Mouse (Mus musculus) CH12.LX (cell line): ENCODE data around the gene Gm28053. TPM values are rescaled to one million over a fixed set of nuclear protein-coding genes. Genes with fewer than 3 reads are reported as not detected.

ENCODE experiments used
- DNase-seq: peaks from one replicate; pipeline ENCODE4 v3.0.0-alpha.2; 2013; ENCODE audit errors: extremely low read depth
- H3K27ac ChIP-seq: 2 replicates; pipeline ENCODE4 v1.5.1; 2012; ENCODE audit warnings: low read depth, mild to moderate bottlenecking, control low read depth, moderate library complexity; ENCODE audit not compliant: insufficient read depth
- H3K27me3 ChIP-seq: replicated peaks from 2 replicates; pipeline ENCODE3; 2012; ENCODE audit warnings: inconsistent platforms
- H3K36me3 ChIP-seq, 2 experiments: replicated peaks in 1 of 2; 2 replicates each; pipeline versions ENCODE3 to v1.6.1; 2012; ENCODE audit warnings: inconsistent platforms in 1 of 2, low read length in 1 of 2, mild to moderate bottlenecking in 1 of 2, mixed read lengths in 1 of 2, moderate library complexity in 1 of 2; ENCODE audit not compliant: control insufficient read depth in 1 of 2, insufficient read depth in 1 of 2
- H3K4me1 ChIP-seq, 2 experiments: 2 replicates each; pipeline ENCODE4 v1.6.1; 2012; ENCODE audit warnings: inconsistent platforms in 1 of 2, moderate library complexity in 1 of 2; ENCODE audit not compliant: insufficient read depth in 2 of 2, control insufficient read depth in 1 of 2
- H3K4me2 ChIP-seq: 2 replicates; pipeline ENCODE4 v1.6.1; 2012; ENCODE audit warnings: low read depth, mild to moderate bottlenecking, control low read depth; ENCODE audit not compliant: poor library complexity, insufficient read depth, severe bottlenecking
- H3K4me3 ChIP-seq, 3 experiments: fragments of 150-350 bp in 1 of 3; sonication (generic) in 1 of 3; replicated peaks in 1 of 3; 2 replicates each; pipeline versions ENCODE3 to v1.5.1; 2011 to 2012; ENCODE audit warnings: low read depth in 2 of 3, low read length in 2 of 3, mild to moderate bottlenecking in 2 of 3, moderate library complexity in 2 of 3, control low read depth in 1 of 3, improper control_type of control experiment in 1 of 3, inconsistent platforms in 1 of 3, mixed read lengths in 1 of 3; ENCODE audit not compliant: poor library complexity in 1 of 3
- H3K79me2 ChIP-seq: replicated peaks from 2 replicates; pipeline ENCODE4 v1.6.1; 2012; ENCODE audit warnings: mild to moderate bottlenecking, moderate library complexity; ENCODE audit not compliant: control insufficient read depth, poor library complexity, insufficient read depth, severe bottlenecking; ENCODE audit errors: extremely low read depth
- H3K9ac ChIP-seq: 2 replicates; pipeline ENCODE4 v1.6.1; 2012; ENCODE audit warnings: low read depth, mild to moderate bottlenecking, control low read depth, moderate library complexity; ENCODE audit not compliant: insufficient read depth
- H3K9me3 ChIP-seq: replicated peaks from 2 replicates; pipeline ENCODE3; 2012; ENCODE audit warnings: low read length, inconsistent platforms, mixed read lengths
- CHD1 ChIP-seq: IDR thresholded peaks from 2 replicates; pipeline ENCODE4 v1.6.1; 2012; ENCODE audit warnings: low read depth, low read length, improper control_type of control experiment, inconsistent platforms
- CHD2 ChIP-seq: IDR thresholded peaks from 2 replicates; pipeline ENCODE4 v1.6.1; 2011; ENCODE audit warnings: low read length, improper control_type of control experiment
- CTCF ChIP-seq, 2 experiments: IDR thresholded peaks in 1 of 2; conservative IDR thresholded peaks in 1 of 2; 2 replicates each; pipeline ENCODE4 v1.5.1; 2011 to 2012; ENCODE audit warnings: low read depth in 2 of 2, low read length in 2 of 2, improper control_type of control experiment in 1 of 2, inconsistent platforms in 1 of 2, mild to moderate bottlenecking in 1 of 2, moderate library complexity in 1 of 2
- EP300 ChIP-seq: IDR thresholded peaks from 2 replicates; pipeline ENCODE4 v1.6.1; 2011; ENCODE audit warnings: low read length, improper control_type of control experiment
- MEF2A ChIP-seq: IDR thresholded peaks from 2 replicates; pipeline ENCODE4 v1.6.1; 2014; ENCODE audit warnings: low read depth, mild to moderate bottlenecking, inconsistent platforms, low read length, improper control_type of control experiment, borderline replicate concordance
- MXI1 ChIP-seq: IDR thresholded peaks from 2 replicates; pipeline ENCODE4 v1.6.1; 2011; ENCODE audit warnings: mild to moderate bottlenecking, low read depth, low read length, improper control_type of control experiment
- PAX5 ChIP-seq: IDR thresholded peaks from 2 replicates; pipeline ENCODE4 v1.6.1; 2012; ENCODE audit warnings: low read length, inconsistent platforms, mixed read lengths
- RAD21 ChIP-seq: IDR thresholded peaks from 2 replicates; pipeline ENCODE4 v1.6.1; 2011; ENCODE audit warnings: low read depth, mild to moderate bottlenecking, low read length, improper control_type of control experiment, moderate library complexity
- SIN3A ChIP-seq: IDR thresholded peaks from 2 replicates; pipeline ENCODE4 v1.6.1; 2012; ENCODE audit warnings: low read length, improper control_type of control experiment, inconsistent platforms
- TCF12 ChIP-seq: IDR thresholded peaks from 2 replicates; pipeline ENCODE4 v1.6.1; 2014; ENCODE audit warnings: low read depth, mild to moderate bottlenecking, inconsistent platforms, low read length, improper control_type of control experiment
- UBTF ChIP-seq: IDR thresholded peaks from 2 replicates; pipeline ENCODE4 v1.6.1; 2012; ENCODE audit warnings: low read depth, mild to moderate bottlenecking, inconsistent platforms, low read length, improper control_type of control experiment, moderate library complexity
- ZMIZ1 ChIP-seq: IDR thresholded peaks from 2 replicates; pipeline ENCODE4 v1.6.1; 2012; ENCODE audit warnings: low read depth, mild to moderate bottlenecking, inconsistent platforms, low read length, improper control_type of control experiment
- dilution Hi-C: fragments of 300-500 bp; cut with MboI; formaldehyde crosslinking; loops from 2 replicates; pipeline ENCODE4 v1.14.3; 2020; ENCODE audit warnings: low sequenced_read_pairs; ENCODE audit not compliant: extremely low pct_unique_long_range_greater_than_20kb, extremely low pct_ligation_motif_present
- in situ Hi-C: fragments of 300-500 bp; cut with MboI; formaldehyde crosslinking; loops from 3 replicates; pipeline ENCODE4 v1.14.3; 2019; ENCODE audit warnings: low sequenced_read_pairs, low pct_ligation_motif_present, low pct_unique_long_range_greater_than_20kb, mixed read lengths
- polyA plus RNA-seq: library from polyadenylated mRNA; unstranded; fragments of >175 nt; gene quantifications from 2 replicates; pipeline ENCODE4 v1.2.1, GENCODE M21; 2012; ENCODE audit warnings: low read depth; ENCODE audit not compliant: insufficient read length
- total RNA-seq, 2 experiments: library from RNA; depleted of rRNA; stranded (reverse); fragments of 300-350 nt in 1 of 2; fragments of >200 nt in 1 of 2; gene quantifications; 2 replicates each; pipeline ENCODE4 v1.2.3; 2012 to 2014

Gm28053 gene
- total and polyA plus RNA-seq, 3 experiments: 8.0 to 22.7 (median 10.0) TPM

DNA sequence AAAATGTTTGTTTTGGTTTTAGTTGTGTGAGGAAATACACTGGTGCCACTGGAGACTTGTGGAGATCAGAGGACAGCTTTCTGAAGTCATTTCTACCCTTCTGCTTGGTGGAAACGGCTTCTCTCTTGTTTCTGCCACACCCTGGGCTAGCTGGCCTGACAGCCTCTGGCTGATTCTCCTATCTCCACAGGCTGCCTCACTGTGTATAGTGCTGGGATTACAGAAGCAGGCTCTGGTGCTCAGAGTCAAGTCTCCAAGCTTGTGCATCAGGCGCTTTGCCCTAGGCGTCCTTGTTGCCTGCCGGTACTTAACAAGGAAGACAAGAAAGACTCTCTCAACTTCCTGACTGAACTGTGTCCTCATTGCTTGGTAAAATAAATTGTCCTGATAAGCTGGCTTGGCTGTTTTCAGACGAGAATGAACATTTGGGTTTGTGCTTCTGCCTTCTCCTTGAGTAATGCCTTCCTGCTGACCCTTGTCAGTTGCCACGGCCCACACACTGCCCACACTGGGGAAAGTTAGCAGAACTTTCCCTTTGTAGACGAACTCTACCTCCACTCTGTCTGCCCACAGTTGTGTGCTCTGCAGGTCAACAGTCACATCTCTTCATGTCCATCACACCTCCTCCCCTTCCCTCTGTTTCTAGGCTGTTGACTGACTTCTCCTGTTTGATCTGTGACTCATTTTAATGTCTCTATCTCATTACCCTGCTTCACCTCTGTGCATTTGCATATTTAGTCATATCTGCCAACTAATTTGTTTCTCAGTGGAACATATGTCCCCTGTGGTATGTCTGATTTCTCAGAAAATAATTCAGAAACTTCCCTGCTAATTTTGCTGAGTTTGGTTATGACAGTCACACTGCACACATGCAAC is 28.9 kb downstream of the Gm28053 start (continued):
- peak; percentile 97 for TF ChIP-seq MEF2A
- TF ChIP-seq MXI1: peak; percentile 74; the same call in 1 of the 2 replicates
- peak; percentile 96 for TF ChIP-seq SIN3A
- no peak for TF ChIP-seq PAX5
- TF ChIP-seq TCF12: peak; percentile 99
- peak; percentile 91 for TF ChIP-seq CHD2
- peak; percentile 49; the same call in 1 of the 2 replicates for TF ChIP-seq CHD1
- 0 out of 4 replicates have a peak, but pooled peaks of 1 of the 2 experiments have one; percentile 5 for TF ChIP-seq CTCF (conservative IDR thresholded peaks at IDR 0.05 in 1 of 2, IDR thresholded peaks at IDR 0.05 in 1 of 2; ENCODE audit: low read depth in 2 of 2, low read length in 2 of 2)
- TF ChIP-seq UBTF: no peak
- TF ChIP-seq, all 38 proteins: peak for 29

DNA sequence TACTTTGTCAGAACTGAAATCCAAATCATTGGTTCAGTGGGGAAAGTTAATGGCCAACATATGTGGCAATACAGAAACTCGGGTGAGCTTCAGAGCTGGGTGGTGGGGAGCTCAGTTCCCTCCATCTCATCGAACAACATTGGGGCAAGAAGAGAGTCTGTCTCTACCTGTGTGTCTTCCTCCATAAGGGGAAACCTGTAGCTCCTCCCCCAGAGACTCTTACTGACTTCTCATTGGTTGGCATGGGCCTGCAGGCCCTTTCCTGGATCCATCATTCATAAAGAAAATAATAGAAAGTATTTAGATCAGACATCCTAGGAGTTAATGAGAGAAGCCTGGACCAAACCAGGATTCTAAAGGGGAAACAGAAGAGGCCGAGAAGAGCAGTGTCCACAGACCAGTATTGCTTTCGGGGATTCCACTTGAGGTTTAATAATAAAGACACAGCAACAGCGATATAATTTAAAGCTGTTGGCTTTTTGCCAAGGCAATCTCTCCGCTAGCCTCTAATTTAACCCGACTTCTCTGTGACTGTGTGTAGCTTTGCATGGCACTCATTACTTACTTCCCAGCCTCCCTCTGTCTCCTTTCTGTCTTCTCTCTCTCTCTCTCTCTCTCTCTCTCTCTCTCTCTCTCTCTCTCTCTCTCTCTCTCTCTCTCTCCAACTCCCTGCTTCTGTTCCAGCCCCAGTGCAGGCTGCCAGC is 45.3 kb downstream of the Gm28053 start:
- no peak for DNase-seq
- Histone ChIP-seq H3K4me3 (no peak overlapping the region), H3K36me3 (peaks cover 25 to 28% of the 10 kb centered on the region in 2 experiments), H3K27me3 (no peaks in the 10 kb centered on the region), H3K9me3 (no peaks in the 10 kb centered on the region), H3K9ac (no peak overlapping the region), H3K27ac (no peak overlapping the region), H3K79me2 (peaks cover 2% of the 10 kb centered on the region; the same call in 1 of the 2 replicates), H3K4me1 (peaks cover 6 to 12% of the 10 kb centered on the region in 2 experiments), H3K4me2 (no peak overlapping the region)
- in situ Hi-C loops (no loop called here), dilution Hi-C loops (loop anchor here (25.0 kb wide), 1 partner anchor 126 kb away; the partner anchor contains the start of genes AI854703 and Gimap8)
- TF ChIP-seq ZMIZ1 (no peak), MEF2A (no peak), RAD21 (no peak)

GRCm38 (mm10) chr6:48764496-48764895 is 46.1 kb downstream of the Gm28053 start:
- dilution Hi-C loops: loop anchor here (25.0 kb wide), 1 partner anchor 127 kb away; the partner anchor contains the start of genes AI854703 and Gimap8

More at GRCm38 (mm10) chr6:48764496-48764895, 46.1 kb downstream of the Gm28053 start:
- in situ Hi-C loops: no loop called here
- no peak for TF ChIP-seq EP300
- DNase-seq: no peak
- peaks cover 6% of the 10 kb centered on the region; the same call in 1 of the 2 replicates for H3K79me2 ChIP-seq
- H3K9me3 ChIP-seq: no peaks in the 10 kb centered on the region
- no peak overlapping the region for H3K9ac ChIP-seq
- H3K4me3 ChIP-seq: no peak overlapping the region
- no peak overlapping the region for H3K4me2 ChIP-seq
- H3K27ac ChIP-seq: no peak overlapping the region
- H3K4me1 ChIP-seq: peaks cover 6 to 20% of the 10 kb centered on the region in 2 experiments
- H3K36me3 ChIP-seq: peaks cover 25 to 28% of the 10 kb centered on the region in 2 experiments
- no peaks in the 10 kb centered on the region for H3K27me3 ChIP-seq
